Mouse (Mus musculus): ENCODE data around the gene Nle1.

The Nle1 gene

DNA sequence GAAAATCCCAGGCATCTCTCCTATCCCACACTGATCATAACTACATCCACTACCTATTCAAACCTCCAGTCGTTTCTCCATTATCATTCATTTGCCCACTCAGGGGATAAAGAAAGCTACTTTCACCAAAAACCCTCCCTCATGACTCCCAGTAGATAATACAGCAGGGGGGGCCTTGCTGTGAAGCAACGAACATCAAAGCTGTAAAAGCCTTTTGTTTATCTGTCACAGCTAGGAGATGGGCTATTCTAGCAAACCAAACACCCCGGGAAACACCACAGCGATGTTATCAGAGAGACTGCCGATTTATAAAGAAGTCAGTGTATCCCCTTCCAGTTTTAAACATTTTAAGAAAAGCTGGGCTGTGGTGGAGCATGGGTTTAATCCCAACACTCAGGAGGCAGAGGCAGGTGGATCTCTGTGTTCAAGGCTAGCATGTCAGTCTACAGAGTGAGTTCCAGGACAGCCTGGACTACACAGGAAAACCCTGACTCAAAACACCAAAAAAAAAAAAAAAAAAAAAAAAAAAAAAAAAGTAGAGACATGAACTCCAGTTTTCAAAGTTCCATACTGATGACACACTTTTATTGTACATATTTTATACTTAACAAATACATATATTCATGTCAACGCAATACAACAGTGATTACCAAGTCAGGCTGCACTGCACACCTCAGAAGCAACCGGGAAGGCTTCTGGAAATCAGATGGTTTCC is 41.2 kb downstream of the Nle1 start:
- DNase-seq = no peak

DNA sequence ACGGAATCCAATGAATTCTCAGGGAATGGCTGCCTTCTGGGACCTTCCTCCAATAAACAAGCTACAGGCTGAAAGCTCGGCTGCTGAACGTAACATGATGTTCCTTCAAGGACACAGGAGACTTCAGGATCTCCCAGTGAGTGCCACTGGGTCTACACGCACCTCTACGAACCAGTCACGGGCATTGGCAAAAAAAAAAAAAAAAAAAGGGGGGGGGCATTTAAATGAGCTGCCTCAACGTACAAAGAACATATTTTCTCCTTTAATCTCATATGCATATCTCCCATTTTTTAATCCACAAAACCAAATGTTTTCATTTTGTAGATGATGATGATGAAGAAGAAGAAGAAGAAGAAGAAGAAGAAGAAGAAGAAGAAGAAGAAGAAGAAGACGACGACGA is 42.3 kb downstream of the Nle1 start:
- no peak for DNase-seq

DNA sequence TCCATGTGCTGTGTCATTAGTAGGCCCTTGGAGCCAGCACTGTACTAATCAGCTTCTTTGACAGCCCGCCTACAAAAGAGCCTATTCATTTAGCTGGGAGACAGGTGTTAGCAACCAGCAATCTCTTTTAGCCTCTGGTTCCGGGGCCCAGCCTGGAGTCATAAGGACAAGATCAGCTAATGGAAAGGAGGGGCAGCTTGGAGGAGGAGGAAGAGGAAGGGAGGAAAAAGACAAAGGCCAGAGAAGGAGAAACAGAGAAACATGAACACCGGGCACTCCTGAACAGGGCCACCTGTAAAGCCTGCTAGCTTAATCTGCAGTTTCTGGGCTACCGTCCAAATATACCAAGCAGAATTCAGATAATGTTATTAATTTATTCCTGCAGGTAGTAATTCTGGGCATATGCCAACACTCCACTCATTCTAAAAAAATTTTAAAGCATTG is 44.7 kb downstream of the Nle1 start:
- DNase-seq = no peak

DNA sequence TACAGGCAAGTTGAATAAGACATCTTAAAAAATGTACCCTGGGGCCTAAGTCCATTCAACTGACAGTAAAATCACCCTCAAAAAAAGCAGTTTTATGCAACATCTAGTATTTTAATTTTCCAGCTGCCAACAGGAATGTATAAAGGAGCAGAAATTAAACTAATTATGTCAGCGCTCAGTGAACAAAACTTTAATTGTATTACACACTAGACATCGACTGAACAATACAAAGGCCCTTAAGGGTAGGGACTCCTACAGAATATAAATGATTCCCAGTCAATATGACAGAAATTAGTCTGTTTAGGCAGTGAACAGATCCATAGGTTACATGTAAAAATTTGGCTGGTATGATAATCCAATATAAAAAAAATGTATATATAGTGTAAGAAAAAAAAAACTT is 45.2 kb downstream of the Nle1 start:
- DNase-seq = no peak

DNA sequence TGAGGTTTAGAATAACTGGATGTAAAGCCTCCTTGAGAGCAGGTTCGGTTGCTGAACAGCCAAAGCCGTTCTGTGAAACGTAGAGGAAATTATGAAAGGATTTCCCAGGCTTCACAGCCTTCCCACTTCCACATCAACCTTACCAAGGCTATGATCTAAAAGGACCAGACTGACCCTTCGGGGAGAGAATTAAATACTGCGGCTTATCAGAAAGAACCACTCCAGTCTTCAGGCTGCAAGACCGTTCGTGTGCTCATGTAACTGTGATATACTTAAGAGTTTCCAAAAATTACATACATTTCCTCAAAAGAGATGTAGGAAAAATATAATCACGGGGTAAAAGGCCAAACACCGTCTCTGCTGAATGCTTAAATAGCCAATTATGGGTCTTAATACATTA is 45.6 kb downstream of the Nle1 start:
- no peak for DNase-seq

DNA sequence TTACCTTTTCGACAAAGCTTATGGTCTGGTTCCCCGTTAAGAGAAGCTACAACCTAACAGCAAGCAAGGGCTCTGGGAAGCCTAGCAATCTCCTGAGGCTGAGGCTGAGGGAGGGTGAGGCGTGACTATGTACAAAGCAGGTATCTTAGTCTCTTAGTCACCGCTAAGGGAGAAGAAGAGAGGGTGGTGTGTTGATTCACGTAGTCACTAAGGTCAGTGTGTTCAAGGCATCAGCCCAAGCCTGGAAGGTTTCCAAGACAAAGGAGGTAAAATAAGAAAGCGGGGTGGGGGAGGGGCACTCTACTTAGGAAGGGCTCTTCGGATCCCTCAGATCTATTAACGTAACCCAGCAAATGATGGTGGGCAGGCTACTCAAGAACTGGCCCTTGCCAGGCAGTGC is 46.7 kb downstream of the Nle1 start:
- DNase-seq = no peak

DNA sequence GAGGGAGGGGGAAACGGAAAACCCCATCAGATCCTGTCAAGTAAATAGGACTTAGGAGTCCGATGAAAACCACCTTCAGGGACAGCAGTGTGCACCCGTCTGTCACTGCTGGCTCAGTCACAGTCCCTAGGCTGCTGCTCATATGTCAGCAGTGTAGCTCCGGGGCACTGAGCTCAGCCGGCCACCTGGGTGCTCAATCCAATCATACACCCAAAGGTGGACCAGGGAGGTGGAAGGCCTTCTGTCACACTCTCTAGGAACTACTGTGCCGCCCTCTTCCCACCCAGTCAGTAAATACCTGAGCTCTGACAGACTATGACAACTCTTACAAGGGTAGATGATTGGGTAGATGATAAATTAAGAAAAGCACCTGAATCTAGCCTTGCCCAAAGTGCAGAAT is 47.5 kb downstream of the Nle1 start:
- no peak for DNase-seq

DNA sequence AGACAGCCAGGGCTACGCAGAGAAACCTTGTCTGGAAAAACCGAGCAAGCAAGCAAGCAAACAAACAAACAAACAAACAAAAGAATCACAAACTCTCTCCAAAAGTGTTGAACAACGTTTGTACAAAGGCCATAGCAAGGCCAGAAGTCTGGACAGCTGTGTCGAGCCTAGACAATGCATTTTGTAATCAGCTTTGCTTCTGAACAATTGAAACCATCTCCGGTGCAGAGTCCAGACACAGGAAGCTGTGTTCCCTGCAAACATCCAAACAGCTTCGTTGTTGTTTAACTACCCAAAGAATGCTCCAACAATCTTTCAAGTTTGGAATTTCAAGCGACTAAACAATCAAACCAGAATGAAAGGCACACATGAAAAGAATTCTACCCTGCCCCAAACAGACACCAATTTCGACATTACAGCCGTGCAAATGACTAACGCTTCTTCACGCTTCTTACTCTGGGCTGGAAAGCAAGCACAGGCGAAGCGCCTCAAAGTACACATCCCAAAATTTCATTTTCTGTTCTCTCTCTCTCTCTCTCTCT is 50.8 kb downstream of the Nle1 start:
- DNase-seq = no peak

DNA sequence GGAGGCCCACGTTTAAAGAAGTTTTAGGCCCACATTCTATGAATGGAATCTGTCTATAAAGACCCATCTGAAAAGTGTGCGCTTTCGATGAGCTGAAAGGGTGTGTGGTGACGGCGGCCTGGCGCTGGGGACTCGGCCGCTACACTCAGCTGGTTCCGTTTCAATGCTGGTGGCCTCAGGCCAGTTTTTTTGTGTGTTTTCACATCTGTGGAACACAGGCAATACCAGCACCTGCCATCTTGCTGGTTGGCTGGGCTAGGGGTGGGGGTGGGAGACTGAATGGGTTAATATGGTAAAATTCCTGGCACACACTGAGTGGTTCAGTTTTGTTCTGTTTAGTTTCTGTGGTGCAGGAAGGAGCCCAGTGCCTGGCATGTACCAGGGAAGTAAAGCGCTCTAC is 52.2 kb downstream of the Nle1 start:
- no peak for DNase-seq

DNA sequence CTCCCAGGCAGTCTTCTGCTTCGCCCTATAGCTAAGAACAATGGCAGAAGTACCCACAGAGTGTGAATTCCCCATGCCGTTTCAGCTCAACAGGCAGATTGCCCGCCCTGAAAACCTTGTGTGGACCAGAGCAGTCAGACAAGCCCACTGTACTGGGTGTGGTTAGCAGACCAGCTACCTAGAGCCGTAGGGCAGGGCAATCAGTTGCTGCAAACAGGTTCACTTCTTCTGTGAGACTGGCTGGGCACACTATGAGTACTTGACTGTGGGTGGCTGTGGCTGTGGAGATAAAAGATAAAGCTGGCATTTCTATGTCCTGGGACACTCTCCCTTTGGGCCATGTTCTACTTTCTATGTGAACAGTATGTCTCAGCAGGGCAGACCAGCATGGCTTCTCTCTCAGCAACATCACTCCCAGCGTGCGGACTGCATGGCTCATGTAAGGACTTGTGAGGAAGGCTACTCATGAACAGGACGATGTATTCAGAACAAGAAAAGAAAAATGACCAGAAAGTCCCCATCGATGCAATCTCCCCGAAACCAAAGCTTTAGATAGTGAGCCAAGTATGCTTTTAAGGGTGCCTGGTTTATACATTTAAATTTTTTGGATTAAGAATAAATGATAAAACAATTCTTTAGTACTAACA is 52.8 kb downstream of the Nle1 start:
- DNase-seq = no peak

DNA sequence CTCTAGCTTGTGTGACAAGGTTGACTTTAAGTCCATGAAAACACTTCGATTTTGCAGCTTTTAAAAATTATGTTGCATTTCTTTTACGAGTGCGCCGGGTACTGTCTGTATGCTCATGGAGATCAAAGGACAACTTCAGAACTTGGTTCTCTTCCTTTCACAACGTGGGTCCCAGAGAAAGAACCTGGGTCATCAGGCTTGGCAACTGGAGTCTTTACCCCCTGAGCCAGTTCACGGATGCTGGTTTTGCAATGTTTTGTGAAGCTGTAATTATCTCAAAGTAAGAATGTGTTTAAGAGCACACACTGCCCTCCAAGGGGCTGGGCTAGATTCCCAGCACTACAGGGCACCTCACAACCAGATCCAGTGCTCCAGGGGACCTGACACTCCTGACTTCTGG is 54.1 kb downstream of the Nle1 start:
- no peak for DNase-seq

DNA sequence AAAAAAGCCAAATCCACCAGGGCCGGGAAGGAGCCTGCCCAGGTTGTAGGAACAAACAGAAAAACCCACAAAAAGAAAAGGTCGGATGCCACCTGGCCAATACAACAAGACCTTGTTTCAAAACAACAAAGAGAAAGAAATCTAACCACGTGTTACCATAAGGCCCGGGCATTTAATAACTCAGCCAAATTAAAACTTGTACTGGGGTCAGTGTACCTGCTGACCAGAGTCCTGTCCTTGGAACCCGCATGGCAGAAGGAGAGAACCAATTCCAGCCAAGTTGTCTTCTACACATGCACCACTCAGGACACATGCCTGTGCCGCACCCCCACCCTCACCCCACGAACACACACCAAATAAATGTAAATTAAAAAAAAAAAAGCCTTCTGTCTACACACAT is 55.3 kb downstream of the Nle1 start:
- no peak for DNase-seq

DNA sequence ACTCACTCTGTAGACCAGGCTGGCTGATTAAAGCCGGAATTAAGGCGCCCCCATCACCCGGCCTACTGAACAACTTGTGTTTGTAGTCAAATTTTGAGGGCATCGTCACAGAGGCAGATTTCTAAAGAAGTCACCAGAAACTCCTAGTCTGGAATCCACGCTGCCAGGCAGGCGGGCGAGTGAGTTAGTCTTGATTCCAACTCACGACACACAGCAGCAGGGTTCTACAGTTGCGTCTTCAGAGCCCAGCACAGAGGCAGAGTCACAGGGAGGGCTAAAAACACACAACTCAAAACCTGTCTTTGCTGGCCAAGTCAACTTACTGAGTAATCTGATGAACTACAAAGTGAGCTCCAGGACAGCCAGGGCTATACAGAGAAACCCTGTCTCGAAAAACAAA is 55.7 kb downstream of the Nle1 start:
- DNase-seq = no peak

DNA sequence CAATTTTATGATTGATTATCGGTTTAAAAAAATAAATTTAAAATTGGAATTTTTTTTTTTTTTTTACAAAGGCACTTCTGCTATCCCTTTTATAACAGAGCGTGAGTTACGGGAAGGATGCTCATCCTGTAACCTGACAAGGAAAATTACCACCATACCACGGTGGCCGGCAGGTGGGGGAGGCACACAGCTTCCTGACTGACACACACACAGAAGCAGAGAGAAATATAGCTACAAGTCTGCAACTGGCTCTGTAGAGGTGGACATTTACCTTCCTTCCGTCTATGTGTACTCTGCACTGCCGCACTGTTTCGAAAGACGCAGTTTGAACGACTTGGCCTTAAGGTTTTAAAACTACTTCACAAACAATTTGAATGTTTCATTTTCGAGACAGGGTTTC is 56.1 kb downstream of the Nle1 start:
- no peak for DNase-seq
